Mouse (Mus musculus) heart, adult 9 months (tissue): ENCODE measurements at regions not wholly inside any gene's neighbourhood (a gene's known extent, or its start where the extent isn't known, plus 50 kb on each side); places are given as distances from the start of the nearest gene placed in this dataset.

Experiments
- DNase-seq, 2 experiments: peaks; one replicate each; pipeline ENCODE4 v3.0.0; 2022; ENCODE audit warnings: low spot score in 2 of 2

GRCm38 (mm10) chr9:120764663-120765062, 164.4 kb upstream of the Ctnnb1 start:
- no peak for DNase-seq

DNA sequence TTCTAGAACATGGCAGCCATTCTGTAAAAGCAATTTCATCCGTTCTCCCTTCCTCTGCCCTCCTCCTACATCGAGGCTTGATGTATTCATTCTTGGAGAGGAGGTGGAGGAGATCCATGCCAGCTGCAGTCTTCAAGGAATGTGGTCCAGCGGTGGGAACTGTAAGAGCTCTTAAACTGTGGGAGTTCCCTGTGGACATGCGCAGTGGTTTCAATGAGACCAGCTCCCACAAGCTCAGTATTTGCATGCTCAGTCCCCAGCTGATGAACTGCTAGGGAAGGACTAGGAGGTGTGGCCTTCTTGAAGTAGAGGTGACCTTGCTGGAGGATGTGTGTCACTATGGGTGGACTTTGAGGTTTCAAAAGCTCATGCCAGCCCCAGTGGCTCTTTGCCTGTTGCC, 163.7 kb upstream of the Ctnnb1 start:
- DNase-seq: no peak

GRCm38 (mm10) chr9:120766881-120767280, 162.1 kb upstream of the Ctnnb1 start:
- DNase-seq: no peak

DNA sequence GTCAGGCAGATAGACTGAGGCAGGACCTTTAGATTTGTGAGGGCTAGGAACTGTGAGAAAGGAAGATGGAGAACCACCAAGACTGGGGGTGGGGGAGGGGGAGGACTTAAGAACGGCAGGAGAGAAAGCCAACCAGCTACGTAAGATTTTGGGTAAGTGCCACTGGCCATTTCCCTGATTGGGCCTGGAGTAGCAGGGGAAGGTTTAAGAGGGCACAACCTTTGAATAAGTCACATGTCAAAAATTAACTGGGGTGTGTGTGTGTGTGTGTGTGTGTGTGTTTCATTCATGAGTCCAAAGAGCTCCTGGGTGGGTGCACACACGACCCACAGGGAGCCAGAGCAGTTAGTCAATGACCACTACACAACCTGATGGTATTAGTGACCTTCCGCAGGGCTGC, 161.6 kb upstream of the Ctnnb1 start:
- DNase-seq: no peak

GRCm38 (mm10) chr9:120769056-120769455, 160.0 kb upstream of the Ctnnb1 start:
- no peak for DNase-seq

DNA sequence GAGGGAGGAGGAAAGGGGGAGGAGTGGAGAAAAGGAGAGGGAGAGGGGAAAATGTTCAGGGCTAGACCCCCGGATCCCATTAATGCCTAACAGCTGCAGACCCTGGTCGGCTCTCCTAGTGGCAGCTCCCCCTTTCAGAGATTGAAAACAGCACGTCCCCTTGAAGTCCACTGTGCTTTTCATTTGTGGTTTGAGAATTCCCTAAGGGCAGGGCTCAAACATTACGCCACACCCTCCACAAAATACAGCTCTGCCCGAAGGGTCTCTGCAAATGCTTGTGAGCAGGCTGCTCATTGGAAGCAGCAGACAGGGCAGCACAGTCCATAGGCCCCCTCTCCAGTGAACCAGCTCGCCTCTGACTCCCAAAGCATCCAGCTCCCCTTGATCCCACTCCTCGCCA, 159.3 kb upstream of the Ctnnb1 start:
- no peak for DNase-seq

DNA sequence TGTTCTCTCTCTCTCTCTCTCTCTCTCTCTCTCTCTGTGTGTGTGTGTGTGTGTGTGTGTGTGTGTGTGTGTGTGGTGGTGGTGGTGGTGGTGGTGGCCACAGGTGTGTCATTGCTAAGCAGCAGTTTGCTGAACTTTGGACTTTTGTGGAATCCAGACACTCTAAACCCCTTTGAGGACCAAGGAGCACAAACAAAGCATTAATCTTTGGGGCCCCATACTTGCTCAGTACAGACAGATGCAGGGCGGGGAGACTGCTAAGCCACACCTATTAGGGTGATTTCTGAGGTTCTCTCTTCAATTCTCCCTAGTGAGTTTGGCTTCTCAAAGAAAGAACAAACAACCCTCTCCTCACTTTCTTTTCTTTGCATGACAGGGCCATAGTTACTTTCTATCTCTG, 158.1 kb upstream of the Ctnnb1 start:
- DNase-seq: no peak

GRCm38 (mm10) chr9:120771896-120772530, 157.0 kb upstream of the Ctnnb1 start:
- no peak for DNase-seq

DNA sequence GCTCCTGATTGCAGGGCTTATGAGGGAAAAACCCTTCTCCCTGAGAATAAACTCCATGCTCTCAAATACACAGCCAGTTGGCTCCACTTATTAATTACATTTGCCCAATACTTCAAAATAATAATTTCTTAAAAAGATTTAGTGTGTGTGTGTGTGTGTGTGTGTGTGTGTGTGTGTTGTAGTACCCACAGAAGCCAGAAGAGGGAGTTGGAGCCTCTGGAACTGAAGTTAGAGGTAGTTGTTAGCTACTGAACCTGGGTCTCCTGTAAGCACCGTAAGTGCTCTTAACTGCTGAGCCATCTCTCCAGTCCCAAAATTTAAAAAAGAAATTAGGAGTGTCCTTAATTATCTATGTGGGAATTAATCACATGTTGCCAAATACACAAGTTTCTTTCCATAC, 154.8 kb upstream of the Ctnnb1 start:
- no peak for DNase-seq

DNA sequence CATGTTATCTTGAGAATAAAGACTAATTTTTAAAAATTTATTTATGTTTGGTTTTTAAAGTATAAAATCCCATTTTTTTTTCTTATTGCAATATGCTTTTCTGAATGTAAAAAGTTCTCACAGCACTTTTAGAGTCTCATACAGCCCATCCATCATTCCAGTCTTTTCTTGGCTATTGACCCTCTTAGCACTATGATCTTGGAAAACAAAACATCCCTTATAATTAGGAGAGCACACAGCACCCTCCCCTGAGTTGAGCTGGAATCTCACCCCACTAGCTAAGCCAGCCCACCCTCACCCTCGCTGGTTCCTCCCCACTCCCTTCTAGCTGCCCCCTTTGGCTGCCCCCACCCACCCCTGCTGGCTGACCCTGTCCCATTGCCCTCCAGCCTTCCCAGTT, 154.2 kb upstream of the Ctnnb1 start:
- no peak for DNase-seq

GRCm38 (mm10) chr9:120775721-120776120, 153.3 kb upstream of the Ctnnb1 start:
- DNase-seq: no peak

DNA sequence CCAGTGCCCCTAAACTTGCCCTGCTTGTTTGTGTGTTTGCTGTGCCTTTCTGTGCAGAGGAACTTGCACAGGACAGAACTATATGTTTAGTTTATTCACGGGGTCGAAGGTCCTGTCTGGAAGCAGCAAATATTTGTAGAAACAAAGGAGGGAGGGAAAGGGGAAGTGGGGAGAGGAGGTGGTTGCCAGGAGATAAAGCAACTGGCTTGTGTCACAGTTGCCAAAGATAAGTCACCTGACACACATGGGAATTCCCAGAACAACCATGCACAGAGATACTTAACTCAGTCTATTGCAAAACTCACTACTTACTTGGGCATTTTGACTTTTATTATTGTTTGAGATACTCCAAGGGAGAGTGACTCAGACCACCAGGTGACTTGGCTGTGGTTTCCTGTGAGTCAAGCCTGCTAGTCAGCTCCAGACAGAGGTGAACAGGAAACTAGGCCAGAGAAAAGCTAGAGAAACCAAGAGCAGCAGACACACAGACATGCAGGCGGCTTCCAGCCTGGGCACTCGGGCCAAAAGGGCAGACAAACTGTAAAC, 152.5 kb upstream of the Ctnnb1 start:
- DNase-seq: peak; percentile 70 to 74

GRCm38 (mm10) chr9:120777016-120777415, 152.0 kb upstream of the Ctnnb1 start:
- peak in 1 of 2 experiments; percentile 10 for DNase-seq

DNA sequence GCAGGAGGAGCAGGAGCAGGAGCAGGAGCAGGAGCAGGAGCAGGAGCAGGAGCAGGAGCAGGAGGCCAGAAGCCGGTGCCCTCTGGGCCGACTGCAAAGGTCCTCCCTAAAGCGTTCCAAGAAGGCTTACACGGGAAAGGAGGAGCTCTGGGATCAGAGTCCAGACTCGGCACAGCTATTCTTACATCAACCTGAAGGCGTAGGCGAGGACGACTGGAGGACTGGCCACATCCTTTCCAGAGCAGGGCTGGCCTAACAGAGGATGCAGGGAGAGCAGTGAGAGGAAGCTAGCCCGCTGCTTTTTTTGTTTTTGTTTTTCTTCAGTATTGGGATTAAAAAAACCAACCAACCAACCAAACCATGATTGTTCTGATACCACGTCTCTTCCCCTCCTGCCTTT, 151.5 kb upstream of the Ctnnb1 start:
- peak; percentile 58 to 83 for DNase-seq

DNA sequence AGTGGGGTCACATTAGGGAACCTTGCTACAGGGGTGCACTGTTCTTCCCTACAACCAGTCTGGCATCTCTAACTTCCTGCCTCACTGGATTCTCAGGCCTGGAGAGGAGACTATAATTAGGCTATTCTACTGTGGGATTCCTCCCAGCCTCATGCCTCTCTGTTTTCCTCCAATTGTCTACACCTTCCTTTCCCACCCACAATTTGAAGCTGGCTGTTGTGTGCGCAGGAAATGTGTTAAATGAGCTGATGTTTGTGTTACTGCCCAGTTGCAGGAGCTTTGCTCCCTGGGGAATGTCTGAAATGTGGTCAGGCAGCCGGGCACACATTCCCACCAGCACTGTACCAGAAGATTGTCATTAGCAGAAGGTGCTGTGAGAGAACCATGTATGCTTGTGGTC, 150.6 kb upstream of the Ctnnb1 start:
- DNase-seq: peak; percentile 77 to 91

GRCm38 (mm10) chr9:120794210-120794609, 134.8 kb upstream of the Ctnnb1 start:
- DNase-seq: no peak

- DNase-seq: no peak
Measured at GRCm38 (mm10) chr9:120796111-120796880, 132.7 kb upstream of the Ctnnb1 start.

DNA sequence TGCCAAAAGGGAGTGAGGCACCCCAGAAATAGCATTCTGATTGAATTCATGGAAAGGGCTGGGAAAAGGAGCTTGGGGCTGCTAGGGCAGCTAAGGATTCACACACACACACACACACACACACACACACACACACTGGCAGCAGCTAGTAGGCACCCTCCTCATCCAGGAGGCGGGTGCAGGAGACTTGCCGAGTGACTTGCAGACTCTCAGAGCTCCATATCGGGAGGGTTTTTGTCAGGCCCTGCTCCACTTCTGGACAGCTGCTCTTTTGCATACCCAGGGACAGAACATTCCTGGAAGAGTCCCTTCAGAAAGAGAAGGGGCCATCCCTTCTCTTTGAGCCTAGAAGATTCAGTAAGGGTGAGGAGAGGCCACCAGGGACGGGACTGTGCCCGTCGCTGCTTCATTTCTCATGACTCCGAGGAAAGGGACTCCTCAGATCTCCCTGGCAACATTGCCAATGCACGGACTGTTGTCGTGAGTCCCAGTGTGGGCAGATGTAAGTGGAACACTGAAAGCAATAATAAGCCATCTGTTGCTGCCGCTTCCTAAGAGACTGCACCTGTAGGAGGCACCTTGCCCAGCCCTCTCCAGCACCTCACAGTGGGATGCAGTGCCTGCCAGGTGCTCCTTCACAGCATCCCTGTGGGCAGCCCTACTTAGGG, 130.9 kb upstream of the Ctnnb1 start:
- DNase-seq: no peak

GRCm38 (mm10) chr9:120798901-120799300, 130.1 kb upstream of the Ctnnb1 start:
- DNase-seq: no peak

- no peak for DNase-seq
Measured at GRCm38 (mm10) chr9:120802646-120803045, 126.4 kb upstream of the Ctnnb1 start.

GRCm38 (mm10) chr9:120804760-120805294, 124.2 kb upstream of the Ctnnb1 start:
- peak; percentile 18 to 42 for DNase-seq

- no peak for DNase-seq
Measured at GRCm38 (mm10) chr9:120808741-120809425, 120.1 kb upstream of the Ctnnb1 start.
